Mouse (Mus musculus) stomach, embryonic 14.5 days (tissue): ENCODE measurements around the gene S100a9. TPM values are rescaled to one million over a fixed set of nuclear protein-coding genes. Genes with fewer than 3 reads are reported as not detected.

Experiments
- ATAC-seq: fragments of 200-750 bp; cut with Nextera tagmentation; 2 replicates; pipeline ENCODE4 v1.8.0; 2017; ENCODE audit warnings: low read depth, moderate TSS enrichment; ENCODE audit not compliant: insufficient number of reproducible peaks, insufficient read depth, low FRiP score
- H3K27ac ChIP-seq: fragments of 300-500 bp; sonication (generic); 2 replicates; pipeline ENCODE4 v1.5.1; 2014; ENCODE audit warnings: mild to moderate bottlenecking, low read length, moderate library complexity, mixed read lengths
- H3K27me3 ChIP-seq: fragments of 300-500 bp; sonication (generic); 2 replicates; pipeline ENCODE4 v1.6.1; 2014; ENCODE audit warnings: low read length, control low read depth, mixed read lengths; ENCODE audit not compliant: control insufficient read depth, insufficient read depth
- H3K36me3 ChIP-seq: fragments of 300-500 bp; sonication (generic); 2 replicates; pipeline ENCODE4 v1.6.1; 2014; ENCODE audit warnings: mild to moderate bottlenecking, control low read depth, low read length, moderate library complexity, mixed read lengths; ENCODE audit not compliant: control insufficient read depth, insufficient read depth
- H3K4me1 ChIP-seq: fragments of 300-500 bp; sonication (generic); 2 replicates; pipeline ENCODE4 v1.6.1; 2014; ENCODE audit warnings: low read length, control low read depth, mixed read lengths; ENCODE audit not compliant: control insufficient read depth, insufficient read depth
- H3K4me2 ChIP-seq: fragments of 300-500 bp; sonication (generic); replicated peaks from 2 replicates; pipeline ENCODE4 v1.6.1; 2014; ENCODE audit warnings: low read depth, low read length, control low read depth
- H3K4me3 ChIP-seq: fragments of 300-500 bp; sonication (generic); 2 replicates; pipeline ENCODE4 v1.5.1; 2014; ENCODE audit warnings: low read depth, low read length, control low read depth
- H3K9ac ChIP-seq: fragments of 300-500 bp; sonication (generic); replicated peaks from 2 replicates; pipeline ENCODE4 v1.6.1; 2014; ENCODE audit warnings: low read depth, mild to moderate bottlenecking, control low read depth, low read length, moderate library complexity, mixed read lengths
- H3K9me3 ChIP-seq: fragments of 300-500 bp; sonication (generic); 2 replicates; pipeline ENCODE4 v1.6.1; 2016; ENCODE audit warnings: low read depth, low read length, control low read depth; ENCODE audit not compliant: control insufficient read depth
- WGBS: fragments of 180-500 bp; shearing (Covaris S2); extraction: QIAGEN DNeasy Blood & Tissue Kit; methylation state at CpG from one replicate; pipeline ENCODE4 v1.1.7; 2014; 5-methylcytosine and 5-hydroxymethylcytosine counted together
- polyA plus RNA-seq: library from polyadenylated mRNA; unstranded; fragments of >200 nt; fragmentation: Nextera tagmentation; extraction: Ambion mirVana; gene quantifications from 2 replicates; pipeline ENCODE4 v1.2.1, GENCODE M21; 2014

Gene S100a9
- polyA plus RNA-seq, 1 experiment from 2014 or later: 41.0 TPM

DNA sequence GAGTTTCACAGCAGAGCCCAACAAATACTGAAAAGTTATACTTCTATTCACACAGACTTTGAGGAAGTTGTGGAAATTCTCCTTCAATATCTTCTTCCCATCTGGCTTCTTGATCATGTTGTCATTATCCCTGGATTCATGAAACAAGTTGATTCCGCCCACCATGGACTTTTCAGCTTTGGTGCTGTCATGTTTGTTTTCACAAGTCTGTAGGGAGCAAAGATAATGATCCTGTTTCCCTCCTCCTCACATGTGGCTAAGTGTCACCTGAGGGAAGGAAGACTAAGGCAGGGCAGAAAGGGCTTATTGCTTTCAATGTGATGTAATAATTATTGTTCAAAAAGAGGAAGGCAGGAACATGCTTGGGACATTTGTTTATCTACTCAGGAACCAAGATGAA, 48.2 kb downstream of the S100a9 start:
- H3K4me3 ChIP-seq: no peak overlapping the region
- ATAC-seq: no peak
- no peak overlapping the region for H3K4me2 ChIP-seq
- H3K36me3 ChIP-seq: no peaks in the 10 kb centered on the region
- 86% methylated on average over 1 of the region's 1 CpGs for WGBS
- no peak overlapping the region for H3K9ac ChIP-seq
- H3K27ac ChIP-seq: no peak overlapping the region
- no peaks in the 10 kb centered on the region for H3K9me3 ChIP-seq
- no peaks in the 10 kb centered on the region for H3K4me1 ChIP-seq
- no peaks in the 10 kb centered on the region for H3K27me3 ChIP-seq

- Histone ChIP-seq H3K4me2 (no peak overlapping the region), H3K4me1 (no peaks in the 10 kb centered on the region), H3K9me3 (no peaks in the 10 kb centered on the region), H3K36me3 (no peaks in the 10 kb centered on the region), H3K27ac (no peak overlapping the region), H3K4me3 (no peak overlapping the region), H3K27me3 (no peaks in the 10 kb centered on the region), H3K9ac (no peak overlapping the region)
- 54% methylated on average over 3 of the region's 3 CpGs for WGBS
- ATAC-seq: no peak
Observed at GRCm38 (mm10) chr3:90644220-90644619, 51.3 kb downstream of the S100a9 start.

Other genes starting within 250 kb of the S100a9 start
- 4.6 and 4.8 TPM in 2 replicates for gene Npr1, start 229.9 kb downstream of the S100a9 start, polyA plus RNA-seq
- gene Ilf2, start 219.6 kb downstream of the S100a9 start, polyA plus RNA-seq: 208 and 217 TPM in 2 replicates
- gene Snapin, start 204.7 kb downstream of the S100a9 start, polyA plus RNA-seq: 81.2 and 88.0 TPM in 2 replicates
- 97.4 and 98.2 TPM in 2 replicates for gene Chtop, start 186.2 kb downstream of the S100a9 start, polyA plus RNA-seq
- 46.8 and 48.5 TPM in 2 replicates for gene S100a1, start 181.3 kb downstream of the S100a9 start, polyA plus RNA-seq
- gene S100a13, start 181.3 kb downstream of the S100a9 start, polyA plus RNA-seq: 31.2 and 33.5 TPM in 2 replicates
- 14.0 and 17.0 TPM in 2 replicates for gene S100a14, start 168.9 kb downstream of the S100a9 start, polyA plus RNA-seq
- gene S100a16, start 158.5 kb downstream of the S100a9 start, polyA plus RNA-seq: 244 and 247 TPM in 2 replicates
- 0.42 and 0.62 TPM in 2 replicates for gene S100a3, start 135.1 kb downstream of the S100a9 start, polyA plus RNA-seq
- gene S100a2, start 105.5 kb downstream of the S100a9 start, polyA plus RNA-seq: not detected in 2 replicates
- gene Gm42674, start 93.8 kb downstream of the S100a9 start, polyA plus RNA-seq: not detected in 2 replicates
- gene S100a4, start 92.0 kb downstream of the S100a9 start, polyA plus RNA-seq: 5.5 and 7.4 TPM in 2 replicates
- 0.71 TPM in 1 of 2 replicates, not detected in the other for gene S100a5, start 87.2 kb downstream of the S100a9 start, polyA plus RNA-seq
- gene S100a6, start 82.8 kb downstream of the S100a9 start, polyA plus RNA-seq: 418 and 466 TPM in 2 replicates
- gene S100a7a, start 41.7 kb downstream of the S100a9 start, polyA plus RNA-seq: not detected in 2 replicates
- 58.0 and 73.3 TPM in 2 replicates for gene S100a8, start 26.7 kb downstream of the S100a9 start, polyA plus RNA-seq
- not detected in 2 replicates for gene Pglyrp4, start 31.2 kb upstream of the S100a9 start, polyA plus RNA-seq
- not detected in 2 replicates for gene Gm5849, start 82.2 kb upstream of the S100a9 start, polyA plus RNA-seq